Mouse (Mus musculus) C2C12 (cell line): ENCODE data around the gene Celf1. TPM values are rescaled to one million over a fixed set of nuclear protein-coding genes. Genes with fewer than 3 reads are reported as not detected.
"Not testable (repeated sequence)": the region's sequence is repeated elsewhere in the genome, so short reads cannot be mapped to it uniquely, and the experiment has no call there.

ENCODE experiments used
- H3K27me3 ChIP-seq: one replicate; pipeline ENCODE4 v1.6.1; 2011; ENCODE audit not compliant: control insufficient read depth, insufficient read depth, insufficient read length
- H3K36me3 ChIP-seq: one replicate; pipeline ENCODE4 v1.6.1; 2011; ENCODE audit not compliant: control insufficient read depth, insufficient read depth
- H3K4me3 ChIP-seq: one replicate; pipeline ENCODE4 v1.5.1; 2011; ENCODE audit warnings: mild to moderate bottlenecking, control low read depth; ENCODE audit not compliant: poor library complexity, insufficient read depth, severe bottlenecking
- H3K79me2 ChIP-seq: one replicate; pipeline ENCODE4 v1.6.1; 2011; ENCODE audit not compliant: control insufficient read depth, insufficient read depth
- H3K79me3 ChIP-seq: one replicate; pipeline ENCODE4 v1.6.1; 2011; ENCODE audit warnings: low read depth, control low read depth
- H3ac ChIP-seq: one replicate; pipeline ENCODE3; 2011; ENCODE audit warnings: low read depth; ENCODE audit not compliant: control insufficient read depth, insufficient read length
- CEBPB ChIP-seq: IDR thresholded peaks from one replicate; pipeline ENCODE4 v1.6.1; 2011; ENCODE audit warnings: low read depth, mild to moderate bottlenecking, control low read depth, moderate library complexity
- CTCF ChIP-seq: IDR thresholded peaks from one replicate; pipeline ENCODE4 v1.5.1; 2011; ENCODE audit not compliant: control insufficient read depth, insufficient read depth, insufficient read length
- FOSL1 ChIP-seq: IDR thresholded peaks from one replicate; pipeline ENCODE4 v1.8.0; 2011; ENCODE audit warnings: mild to moderate bottlenecking, low read length; ENCODE audit not compliant: poor library complexity, insufficient read depth, severe bottlenecking
- MAX ChIP-seq: IDR thresholded peaks from one replicate; pipeline ENCODE4 v1.6.1; 2011; ENCODE audit warnings: mild to moderate bottlenecking, control low read depth
- MYOD1 ChIP-seq: IDR thresholded peaks from one replicate; pipeline ENCODE4 v1.6.1; 2011; ENCODE audit warnings: low read depth; ENCODE audit not compliant: control insufficient read depth, insufficient read length
- MYOG ChIP-seq: IDR thresholded peaks from one replicate; pipeline ENCODE4 v1.6.1; 2011; ENCODE audit not compliant: control insufficient read depth, insufficient read length; ENCODE audit errors: extremely low read depth
- USF1 ChIP-seq: IDR thresholded peaks from one replicate; pipeline ENCODE4 v1.6.1; 2011; ENCODE audit warnings: low read depth, mild to moderate bottlenecking, control low read depth, moderate library complexity
- polyA plus RNA-seq: library from polyadenylated mRNA; unstranded; fragments of >200 nt; fragmentation: generic; extraction: Trizol; gene quantifications from one replicate; pipeline ENCODE4 v1.2.1, GENCODE M21; 2012; ENCODE audit warnings: missing spikeins

Gene Celf1
- polyA plus RNA-seq, 1 experiment, result 34.8 TPM

- no peak for TF ChIP-seq CTCF
- TF ChIP-seq MAX, result no peak
- no peak for TF ChIP-seq MYOD1
- TF ChIP-seq MYOG, result no peak
- no peak for TF ChIP-seq USF1
- no peak for TF ChIP-seq FOSL1
- no peak for TF ChIP-seq CEBPB
- peaks cover 69% of the 10 kb centered on the region for H3K36me3 ChIP-seq
- peaks cover 2% of the 10 kb centered on the region for H3K79me3 ChIP-seq
- no peak overlapping the region for H3K4me3 ChIP-seq
- no peak overlapping the region for H3ac ChIP-seq
- no peaks in the 10 kb centered on the region for H3K27me3 ChIP-seq
- peaks cover 15% of the 10 kb centered on the region for H3K79me2 ChIP-seq
Observed at GRCm38 (mm10) chr2:91018061-91018788, 78.0 kb downstream of the Celf1 start.

- H3K4me3 ChIP-seq, result no peak overlapping the region
- H3ac ChIP-seq, result no peak overlapping the region
- no peak for TF ChIP-seq CEBPB
- no peak for TF ChIP-seq MYOD1
- TF ChIP-seq FOSL1, result no peak
- TF ChIP-seq USF1, result no peak
- TF ChIP-seq MAX, result no peak
- TF ChIP-seq MYOG, result no peak
- TF ChIP-seq CTCF, result no peak
- H3K36me3 ChIP-seq, result peaks cover 53% of the 10 kb centered on the region
- no peaks in the 10 kb centered on the region for H3K27me3 ChIP-seq
- peaks cover 15% of the 10 kb centered on the region for H3K79me2 ChIP-seq
- H3K79me3 ChIP-seq, result peaks cover 4% of the 10 kb centered on the region
Observed at GRCm38 (mm10) chr2:91019911-91020310, 79.7 kb downstream of the Celf1 start.

- H3K27me3 ChIP-seq, H3K4me3 ChIP-seq, H3ac ChIP-seq, H3K79me3 ChIP-seq, H3K79me2 ChIP-seq: not testable (repeated sequence)
- peaks cover 30% of the 10 kb centered on the region for H3K36me3 ChIP-seq
Observed at GRCm38 (mm10) chr2:91022266-91022665, 82.1 kb downstream of the Celf1 start.

- no peak for TF ChIP-seq MYOD1
- no peak for TF ChIP-seq MYOG
- no peak for TF ChIP-seq CTCF
- no peak for TF ChIP-seq CEBPB
- H3K4me3 ChIP-seq, result no peak overlapping the region
- H3K79me3 ChIP-seq, result peaks cover 2% of the 10 kb centered on the region
- H3K79me2 ChIP-seq, result peaks cover under 1% of the 10 kb centered on the region
- H3ac ChIP-seq, result no peak overlapping the region
- peaks cover 21% of the 10 kb centered on the region for H3K36me3 ChIP-seq
- H3K27me3 ChIP-seq, result no peaks in the 10 kb centered on the region
Observed at GRCm38 (mm10) chr2:91023131-91023530, 82.9 kb downstream of the Celf1 start.

- H3ac ChIP-seq, result no peak overlapping the region
- peaks cover 2% of the 10 kb centered on the region for H3K79me3 ChIP-seq
- no peak for TF ChIP-seq MAX
- TF ChIP-seq MYOG, result no peak
- no peak for TF ChIP-seq FOSL1
- H3K4me3 ChIP-seq, result no peak overlapping the region
- H3K36me3 ChIP-seq, result peaks cover 14% of the 10 kb centered on the region
- H3K27me3 ChIP-seq, result no peaks in the 10 kb centered on the region
- no peaks in the 10 kb centered on the region for H3K79me2 ChIP-seq
Observed at GRCm38 (mm10) chr2:91023956-91024355, 83.8 kb downstream of the Celf1 start.

- Histone ChIP-seq H3K79me3 (peaks cover 2% of the 10 kb centered on the region), H3K36me3 (peaks cover 6% of the 10 kb centered on the region), H3K79me2 (no peaks in the 10 kb centered on the region), H3ac (no peak overlapping the region), H3K4me3 (no peak overlapping the region), H3K27me3 (no peaks in the 10 kb centered on the region)
- TF ChIP-seq USF1 (no peak), CTCF (no peak), MYOD1 (no peak), MYOG (no peak), MAX (no peak), FOSL1 (no peak), CEBPB (no peak)
Observed at GRCm38 (mm10) chr2:91025081-91025516, 84.9 kb downstream of the Celf1 start.
